Mouse (Mus musculus): ENCODE data around the gene Tstd1.

GRCm38 (mm10) chr1:171424638-171425037 is 6.0 kb downstream of the Tstd1 start:
- TF ChIP-seq EP300 (IDR thresholded peaks at IDR 0.05; ENCODE audit: low read depth in 1 of 2, low read length in 2 of 2) (no peak), BHLHE40 (IDR thresholded peaks at IDR 0.05; ENCODE audit: borderline replicate concordance, low read depth, low read length) (no peak), MAX (IDR thresholded peaks at IDR 0.05; ENCODE audit: low read length) (no peak), ZNF384 (IDR thresholded peaks at IDR 0.05; ENCODE audit: low read depth, low read length) (no peak)
